Mouse (Mus musculus) stomach, embryonic 16.5 days (tissue): Measurements from ENCODE around the gene Ccdc97. TPM values are rescaled to one million over a fixed set of nuclear protein-coding genes. Genes with fewer than 3 reads are reported as not detected.

Source experiments
- ATAC-seq: fragments of 200-750 bp; cut with Nextera tagmentation; 2 replicates; pipeline ENCODE4 v1.8.0; 2017; ENCODE audit warnings: moderate number of reproducible peaks, moderate TSS enrichment; ENCODE audit not compliant: insufficient read depth, low FRiP score
- H3K27ac ChIP-seq: fragments of 300-500 bp; sonication (generic); 2 replicates; pipeline ENCODE4 v1.5.1; 2014; ENCODE audit warnings: low read length
- H3K27me3 ChIP-seq: fragments of 300-500 bp; sonication (generic); 2 replicates; pipeline ENCODE4 v1.6.1; 2014; ENCODE audit warnings: low read length, control low read depth, mixed read lengths; ENCODE audit not compliant: control insufficient read depth, insufficient read depth
- H3K36me3 ChIP-seq: fragments of 300-500 bp; sonication (generic); 2 replicates; pipeline ENCODE4 v1.6.1; 2014; ENCODE audit warnings: low read length; ENCODE audit not compliant: control insufficient read depth, insufficient read depth
- H3K4me1 ChIP-seq: fragments of 300-500 bp; sonication (generic); 2 replicates; pipeline ENCODE4 v1.6.1; 2014; ENCODE audit warnings: low read length, control low read depth, mixed read lengths; ENCODE audit not compliant: control insufficient read depth, insufficient read depth
- H3K4me2 ChIP-seq: fragments of 300-500 bp; sonication (generic); 2 replicates; pipeline ENCODE4 v1.6.1; 2014; ENCODE audit warnings: low read depth, low read length, mixed read lengths
- H3K4me3 ChIP-seq: fragments of 300-500 bp; sonication (generic); replicated peaks from 2 replicates; pipeline ENCODE4 v1.5.1; 2014; ENCODE audit warnings: mild to moderate bottlenecking, low read length
- H3K9ac ChIP-seq: fragments of 300-500 bp; sonication (generic); 2 replicates; pipeline ENCODE4 v1.6.1; 2014; ENCODE audit warnings: low read length
- H3K9me3 ChIP-seq: fragments of 300-500 bp; sonication (generic); replicated peaks from 2 replicates; pipeline ENCODE4 v1.6.1; 2016; ENCODE audit warnings: low read length, control low read depth; ENCODE audit not compliant: control insufficient read depth
- WGBS: fragments of 180-500 bp; shearing (Covaris S2); extraction: QIAGEN DNeasy Blood & Tissue Kit; methylation state at CpG from one replicate; pipeline ENCODE4 v1.1.7; 2014; 5-methylcytosine and 5-hydroxymethylcytosine counted together
- polyA plus RNA-seq: library from polyadenylated mRNA; unstranded; fragments of >200 nt; fragmentation: Nextera tagmentation; extraction: Ambion mirVana; gene quantifications from 2 replicates; pipeline ENCODE4 v1.2.1, GENCODE M21; 2015

Gene Ccdc97
- polyA plus RNA-seq, 1 experiment from 2014 or later, result 19.6 TPM

- H3K36me3 ChIP-seq, result 0 out of 2 replicates have a peak, but pooled peaks cover 6% of the 10 kb centered on the region
- H3K4me2 ChIP-seq, result peak overlapping the region; percentile 93
- ATAC-seq, result no peak
- no peaks in the 10 kb centered on the region for H3K9me3 ChIP-seq
- H3K4me3 ChIP-seq, result peak overlapping the region; percentile 94
- no peaks in the 10 kb centered on the region for H3K27me3 ChIP-seq
- H3K27ac ChIP-seq, result peak overlapping the region; percentile 99
- WGBS, result under 1% methylated on average over 30 of the region's 30 CpGs
- H3K4me1 ChIP-seq, result peaks cover 16% of the 10 kb centered on the region
- peak overlapping the region; percentile 98 for H3K9ac ChIP-seq
Observed at GRCm38 (mm10) chr7:25754439-25754737, 35.5 kb upstream of the Ccdc97 start.

GRCm38 (mm10) chr7:25753643-25754438 is 35.0 kb upstream of the Ccdc97 start:
- WGBS, result 1% methylated on average over 46 of the region's 46 CpGs
- no peak for ATAC-seq
- H3K9ac ChIP-seq, result peak overlapping the region; percentile 98
- H3K4me2 ChIP-seq, result peak overlapping the region; percentile 93
- H3K4me1 ChIP-seq, result peaks cover 16% of the 10 kb centered on the region
- peak overlapping the region; percentile 99 for H3K27ac ChIP-seq
- H3K9me3 ChIP-seq, result no peaks in the 10 kb centered on the region
- no peaks in the 10 kb centered on the region for H3K27me3 ChIP-seq
- peak overlapping the region; percentile 94 for H3K4me3 ChIP-seq
- H3K36me3 ChIP-seq, result peaks cover 11% of the 10 kb centered on the region; the same call in 1 of the 2 replicates

- Histone ChIP-seq H3K27me3 (no peaks in the 10 kb centered on the region), H3K27ac (no peak overlapping the region), H3K4me3 (peak overlapping the region; percentile 94), H3K4me2 (peak overlapping the region; percentile 93), H3K9ac (peak overlapping the region; percentile 98), H3K4me1 (peaks cover 16% of the 10 kb centered on the region), H3K9me3 (no peaks in the 10 kb centered on the region), H3K36me3 (peaks cover 14% of the 10 kb centered on the region; the same call in 1 of the 2 replicates)
- no peak for ATAC-seq
Observed at GRCm38 (mm10) chr7:25753076-25753475, 34.2 kb upstream of the Ccdc97 start.

GRCm38 (mm10) chr7:25746844-25747243 is 28.0 kb upstream of the Ccdc97 start:
- peaks cover 47% of the 10 kb centered on the region for H3K36me3 ChIP-seq
- no peak for ATAC-seq
- H3K9me3 ChIP-seq, result no peaks in the 10 kb centered on the region
- H3K9ac ChIP-seq, result no peak overlapping the region
- H3K4me1 ChIP-seq, result 0 out of 2 replicates have a peak, but pooled peaks cover 1% of the 10 kb centered on the region
- no peak overlapping the region for H3K4me2 ChIP-seq
- H3K4me3 ChIP-seq, result no peak overlapping the region
- no peaks in the 10 kb centered on the region for H3K27me3 ChIP-seq
- H3K27ac ChIP-seq, result no peak overlapping the region
- 62% methylated on average over 3 of the region's 3 CpGs for WGBS

GRCm38 (mm10) chr7:25738277-25738676 is 19.4 kb upstream of the Ccdc97 start:
- WGBS, result 84% methylated on average over 3 of the region's 3 CpGs
- H3K4me2 ChIP-seq, result no peak overlapping the region
- H3K4me3 ChIP-seq, result no peak overlapping the region
- no peak for ATAC-seq
- H3K4me1 ChIP-seq, result no peaks in the 10 kb centered on the region
- H3K9me3 ChIP-seq, result no peaks in the 10 kb centered on the region
- H3K9ac ChIP-seq, result no peak overlapping the region
- no peaks in the 10 kb centered on the region for H3K27me3 ChIP-seq
- H3K27ac ChIP-seq, result no peak overlapping the region
- H3K36me3 ChIP-seq, result peaks cover 58% of the 10 kb centered on the region

- no peak for ATAC-seq
- Histone ChIP-seq H3K4me2 (no peak overlapping the region), H3K36me3 (peaks cover 58% of the 10 kb centered on the region), H3K9me3 (no peaks in the 10 kb centered on the region), H3K4me1 (no peaks in the 10 kb centered on the region), H3K27me3 (no peaks in the 10 kb centered on the region), H3K27ac (no peak overlapping the region), H3K4me3 (no peak overlapping the region), H3K9ac (no peak overlapping the region)
- WGBS, result 97% methylated on average over 2 of the region's 2 CpGs
Observed at GRCm38 (mm10) chr7:25736920-25737319, 18.0 kb upstream of the Ccdc97 start.

GRCm38 (mm10) chr7:25734991-25735390 is 16.1 kb upstream of the Ccdc97 start:
- H3K36me3 ChIP-seq, result peaks cover 49% of the 10 kb centered on the region
- WGBS, result 49% methylated on average over 4 of the region's 4 CpGs
- ATAC-seq, result no peak

GRCm38 (mm10) chr7:25731294-25732055 is 12.6 kb upstream of the Ccdc97 start:
- Histone ChIP-seq H3K4me3 (no peak overlapping the region), H3K9ac (no peak overlapping the region), H3K4me1 (no peaks in the 10 kb centered on the region), H3K36me3 (peaks cover 58% of the 10 kb centered on the region), H3K27ac (no peak overlapping the region), H3K4me2 (no peak overlapping the region), H3K27me3 (no peaks in the 10 kb centered on the region), H3K9me3 (no peaks in the 10 kb centered on the region)
- 89% methylated on average over 8 of the region's 8 CpGs for WGBS
- no peak for ATAC-seq

More at GRCm38 (mm10) chr7:25734991-25735390, 16.1 kb upstream of the Ccdc97 start:
- H3K9me3 ChIP-seq, result no peaks in the 10 kb centered on the region
- H3K27me3 ChIP-seq, result no peaks in the 10 kb centered on the region
- H3K4me3 ChIP-seq, result no peak overlapping the region
- H3K4me2 ChIP-seq, result no peak overlapping the region
- no peaks in the 10 kb centered on the region for H3K4me1 ChIP-seq
- H3K27ac ChIP-seq, result no peak overlapping the region
- H3K9ac ChIP-seq, result no peak overlapping the region

- no peak overlapping the region for H3K4me3 ChIP-seq
- WGBS, result 92% methylated on average over 2 of the region's 2 CpGs
Observed at GRCm38 (mm10) chr7:25729862-25730261, 11.0 kb upstream of the Ccdc97 start.

More at GRCm38 (mm10) chr7:25729862-25730261, 11.0 kb upstream of the Ccdc97 start:
- H3K36me3 ChIP-seq, result peaks cover 65% of the 10 kb centered on the region
- ATAC-seq, result no peak
- no peak overlapping the region for H3K4me2 ChIP-seq
- no peaks in the 10 kb centered on the region for H3K4me1 ChIP-seq
- H3K27me3 ChIP-seq, result no peaks in the 10 kb centered on the region
- no peak overlapping the region for H3K27ac ChIP-seq
- no peaks in the 10 kb centered on the region for H3K9me3 ChIP-seq
- H3K9ac ChIP-seq, result no peak overlapping the region
